Mouse (Mus musculus): ENCODE results near the gene Peak1. TPM values are rescaled to one million over a fixed set of nuclear protein-coding genes. Genes with fewer than 3 reads are reported as not detected.

Peak1 gene
- polyA plus RNA-seq, 1 experiment from 2014 or later, result 2.6 TPM

DNA sequence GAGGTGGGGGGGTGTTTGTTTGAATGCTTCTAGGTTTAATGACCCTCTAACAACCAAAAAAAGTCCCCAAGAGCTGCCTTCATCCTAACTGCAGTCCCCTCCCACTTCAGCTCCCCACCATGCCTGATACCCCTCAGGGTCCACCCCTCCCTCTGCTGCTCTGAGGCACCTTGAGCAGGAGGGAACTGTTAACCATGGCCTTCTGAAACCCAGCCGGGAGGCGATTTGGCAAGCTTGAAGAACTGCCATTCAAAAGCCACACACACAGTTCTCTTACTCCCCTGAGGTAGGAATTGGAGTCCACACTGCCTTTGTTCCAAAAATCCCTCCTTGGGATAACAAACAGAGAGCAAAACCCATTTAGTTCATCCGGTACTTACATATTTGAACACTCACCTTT, 222.7 kb downstream of the Peak1 start:
- ATAC-seq (no peak), DNase-seq (no peak)
- Histone ChIP-seq H3K27me3 (ENCODE audit: insufficient read depth, low read length) (no peaks in the 10 kb centered on the region), H3K9ac (replicated peaks) (no peak overlapping the region), H3K4me3 (ENCODE audit: low read depth, low read length) (no peak overlapping the region), H3K9me3 (ENCODE audit: low read length) (no peaks in the 10 kb centered on the region), H3K27ac (ENCODE audit: low read depth) (no peak overlapping the region), H3K36me3 (replicated peaks; ENCODE audit: insufficient read depth, low read length) (no peaks in the 10 kb centered on the region), H3K4me1 (ENCODE audit: insufficient read depth) (no peaks in the 10 kb centered on the region), H3K4me2 (ENCODE audit: low read depth, low read length) (no peak overlapping the region)
- no peak for TF ChIP-seq CTCF (IDR thresholded peaks at IDR 0.05; ENCODE audit: low read depth)
- no peak for TF ChIP-seq EP300 (IDR thresholded peaks at IDR 0.05; ENCODE audit: low read depth)
- 67% methylated on average over 3 of the region's 3 CpGs for WGBS (ENCODE audit: insufficient replicate concordance)

DNA sequence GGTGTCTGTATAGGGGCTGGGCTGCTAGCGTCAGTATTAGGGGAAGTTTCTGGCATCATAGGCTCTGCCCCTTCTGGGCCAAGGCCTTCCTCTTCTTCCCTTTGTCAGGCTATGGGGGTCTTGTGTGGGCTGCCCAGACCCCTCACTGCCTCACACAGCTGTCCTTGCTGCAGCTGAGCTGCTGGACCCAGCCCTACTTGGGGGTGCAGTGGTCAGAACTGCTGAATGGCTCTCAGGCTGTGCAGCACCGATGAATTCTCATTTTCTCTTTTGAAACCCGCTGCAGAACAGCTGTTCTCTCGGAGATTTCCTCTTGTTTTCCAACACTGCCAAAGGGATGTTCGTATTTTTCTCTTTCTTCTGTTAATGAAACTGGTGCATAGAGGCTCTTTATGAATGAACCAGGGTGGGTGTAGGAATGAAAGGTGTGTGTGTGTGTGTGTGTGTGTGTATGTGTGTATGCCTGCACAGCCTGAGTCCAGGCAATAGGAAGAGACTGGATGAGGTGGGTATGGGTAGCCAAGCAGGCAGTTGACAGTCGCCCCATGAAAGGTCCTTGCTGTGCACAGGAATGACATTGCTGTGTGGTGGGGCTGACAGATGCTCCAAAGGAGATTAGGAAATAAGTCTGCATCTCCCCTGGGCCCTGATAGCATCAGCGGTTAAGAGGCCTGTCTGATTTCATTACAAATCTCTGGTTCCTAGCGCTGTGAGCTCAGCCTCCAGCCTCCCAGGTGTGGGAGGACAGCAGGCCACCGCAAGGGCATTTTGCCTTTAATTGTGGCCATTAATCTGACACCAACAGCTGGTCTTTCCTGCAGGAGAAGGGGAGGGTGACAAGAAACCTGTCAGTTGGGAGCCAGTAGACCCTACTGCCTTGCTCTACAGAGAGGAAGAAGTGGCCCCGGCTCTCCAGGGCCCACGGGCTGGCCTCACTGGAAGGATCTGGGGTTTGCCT, 226.1 kb downstream of the Peak1 start:
- 66% methylated on average over 11 of the region's 11 CpGs for WGBS (ENCODE audit: insufficient replicate concordance)
- TF ChIP-seq CTCF (IDR thresholded peaks at IDR 0.05; ENCODE audit: low read depth) (no peak), EP300 (IDR thresholded peaks at IDR 0.05; ENCODE audit: low read depth) (no peak)
- Histone ChIP-seq H3K4me1 (ENCODE audit: insufficient read depth) (no peaks in the 10 kb centered on the region), H3K4me3 (ENCODE audit: low read depth, low read length) (no peak overlapping the region), H3K9me3 (ENCODE audit: low read length) (no peaks in the 10 kb centered on the region), H3K27me3 (ENCODE audit: insufficient read depth, low read length) (no peaks in the 10 kb centered on the region), H3K4me2 (ENCODE audit: low read depth, low read length) (no peak overlapping the region), H3K27ac (ENCODE audit: low read depth) (no peak overlapping the region), H3K36me3 (replicated peaks; ENCODE audit: insufficient read depth, low read length) (no peaks in the 10 kb centered on the region), H3K9ac (replicated peaks) (no peak overlapping the region)
- ATAC-seq (no peak), DNase-seq (no peak)

DNA sequence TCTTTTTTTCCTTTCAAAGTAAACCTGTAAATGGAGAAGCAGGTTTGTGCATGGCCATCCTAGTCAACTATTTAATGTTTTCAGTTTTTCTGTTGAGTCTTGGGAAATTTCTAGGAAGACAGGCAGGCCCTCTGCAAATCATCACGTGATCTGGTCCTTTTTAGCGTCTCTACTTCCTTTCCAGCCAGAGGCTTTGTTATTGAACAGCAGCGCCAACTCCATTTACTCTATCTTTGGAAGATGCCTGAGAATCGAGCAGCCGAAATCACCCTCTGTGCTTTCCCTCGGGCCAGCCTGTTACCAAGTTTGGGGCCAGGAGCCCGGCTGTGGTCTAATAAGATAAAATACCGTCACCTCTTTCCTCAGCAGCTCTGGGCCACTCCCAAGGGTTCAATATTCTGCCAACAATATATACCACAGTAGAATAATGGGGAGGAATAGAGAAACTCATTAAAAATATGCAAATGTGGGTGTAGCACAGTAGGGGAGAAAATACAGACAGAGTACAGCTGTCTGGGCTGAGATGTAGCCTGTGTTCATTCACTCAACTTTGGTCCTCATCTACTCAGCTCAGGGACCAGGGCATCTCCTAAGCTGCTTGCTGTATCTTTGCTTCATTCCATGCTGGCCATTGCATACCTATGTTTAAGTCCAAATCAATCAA, 237.6 kb downstream of the Peak1 start:
- DNase-seq, result no peak
- no peaks in the 10 kb centered on the region for H3K36me3 ChIP-seq (replicated peaks; ENCODE audit: insufficient read depth, low read length)
- H3K4me1 ChIP-seq (ENCODE audit: insufficient read depth), result no peaks in the 10 kb centered on the region
- no peak for ATAC-seq
- 42% methylated on average over 8 of the region's 8 CpGs for WGBS (ENCODE audit: insufficient replicate concordance)
- no peak overlapping the region for H3K27ac ChIP-seq (ENCODE audit: low read depth)
- H3K4me3 ChIP-seq (ENCODE audit: low read depth, low read length), result no peak overlapping the region
- H3K4me2 ChIP-seq (ENCODE audit: low read depth, low read length), result no peak overlapping the region
- no peaks in the 10 kb centered on the region for H3K27me3 ChIP-seq (ENCODE audit: insufficient read depth, low read length)
- TF ChIP-seq CTCF (IDR thresholded peaks at IDR 0.05; ENCODE audit: low read depth) (no peak), EP300 (IDR thresholded peaks at IDR 0.05; ENCODE audit: low read depth) (no peak)
- no peak overlapping the region for H3K9ac ChIP-seq (replicated peaks)
- H3K9me3 ChIP-seq (ENCODE audit: low read length), result no peaks in the 10 kb centered on the region

DNA sequence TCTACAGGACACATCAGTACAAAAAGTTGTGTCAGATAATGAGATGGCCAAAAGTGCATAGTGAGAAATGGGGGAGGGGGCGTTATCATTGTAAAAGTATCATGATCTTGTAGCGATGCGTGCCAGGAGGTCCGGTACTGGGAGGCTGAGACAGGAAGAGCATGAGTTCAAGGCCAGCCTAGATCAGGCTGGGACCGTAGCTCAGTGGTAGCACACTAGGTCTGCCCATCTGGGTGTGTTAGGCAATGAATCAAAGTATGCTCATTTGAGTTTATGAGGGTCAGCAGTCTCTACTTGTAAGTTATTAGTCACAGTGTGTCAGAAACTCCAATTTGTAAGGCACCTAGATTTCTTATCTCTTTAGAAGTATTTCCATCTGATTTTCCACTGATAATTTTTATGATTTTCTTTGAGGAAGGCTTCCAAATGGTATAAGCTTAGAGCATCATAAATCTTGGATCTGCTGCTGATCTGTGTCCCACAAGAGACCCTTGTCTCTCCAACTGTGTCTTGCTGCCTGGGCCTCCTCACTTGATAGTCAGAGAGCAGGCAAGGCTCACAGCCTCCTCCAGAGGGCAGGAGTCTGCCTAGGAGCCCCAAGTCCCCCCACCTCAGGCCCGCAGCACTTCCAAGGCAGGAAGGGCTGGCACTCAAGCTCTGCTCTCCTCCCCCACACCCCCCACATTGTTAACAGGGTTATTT, 238.3 kb downstream of the Peak1 start:
- Histone ChIP-seq H3K4me2 (ENCODE audit: low read depth, low read length) (no peak overlapping the region), H3K4me1 (ENCODE audit: insufficient read depth) (no peaks in the 10 kb centered on the region), H3K9ac (replicated peaks) (no peak overlapping the region), H3K27me3 (ENCODE audit: insufficient read depth, low read length) (no peaks in the 10 kb centered on the region), H3K4me3 (ENCODE audit: low read depth, low read length) (no peak overlapping the region), H3K27ac (ENCODE audit: low read depth) (no peak overlapping the region), H3K36me3 (replicated peaks; ENCODE audit: insufficient read depth, low read length) (no peaks in the 10 kb centered on the region), H3K9me3 (ENCODE audit: low read length) (no peaks in the 10 kb centered on the region)
- WGBS (ENCODE audit: insufficient replicate concordance), result 72% methylated on average over 6 of the region's 6 CpGs
- DNase-seq, result no peak
- no peak for ATAC-seq
- peak; percentile 41 for TF ChIP-seq CTCF (IDR thresholded peaks at IDR 0.05; ENCODE audit: low read depth)
- no peak for TF ChIP-seq EP300 (IDR thresholded peaks at IDR 0.05; ENCODE audit: low read depth)

DNA sequence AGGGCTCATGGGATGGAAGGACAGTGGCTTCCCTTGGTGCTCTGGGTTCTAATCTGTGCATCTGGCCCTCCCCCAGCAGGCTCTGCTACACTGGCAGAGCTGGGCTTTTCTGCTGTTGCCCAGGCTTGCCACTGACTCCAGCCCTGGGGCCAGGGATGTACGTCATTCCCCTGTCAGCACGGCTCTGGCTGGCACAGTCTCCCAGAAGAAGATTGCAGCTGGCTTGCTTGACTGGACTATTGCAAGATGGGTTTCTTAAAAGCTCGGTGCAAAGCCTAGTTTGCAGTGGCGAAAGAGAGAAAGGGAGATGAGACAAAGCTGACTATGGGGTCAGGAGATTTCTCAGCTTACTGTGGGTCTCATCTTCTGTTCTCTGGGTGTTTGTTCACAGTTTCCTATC, 240.5 kb downstream of the Peak1 start:
- no peak overlapping the region for H3K9ac ChIP-seq (replicated peaks)
- no peak overlapping the region for H3K27ac ChIP-seq (ENCODE audit: low read depth)
- H3K4me3 ChIP-seq (ENCODE audit: low read depth, low read length), result no peak overlapping the region
- WGBS (ENCODE audit: insufficient replicate concordance), result 72% methylated on average over 4 of the region's 4 CpGs
- H3K4me2 ChIP-seq (ENCODE audit: low read depth, low read length), result no peak overlapping the region
- DNase-seq (no peak), ATAC-seq (no peak)
- H3K36me3 ChIP-seq (replicated peaks; ENCODE audit: insufficient read depth, low read length), result no peaks in the 10 kb centered on the region
- no peaks in the 10 kb centered on the region for H3K9me3 ChIP-seq (ENCODE audit: low read length)
- H3K4me1 ChIP-seq (ENCODE audit: insufficient read depth), result no peaks in the 10 kb centered on the region
- TF ChIP-seq CTCF (IDR thresholded peaks at IDR 0.05; ENCODE audit: low read depth) (no peak), EP300 (IDR thresholded peaks at IDR 0.05; ENCODE audit: low read depth) (no peak)
- no peaks in the 10 kb centered on the region for H3K27me3 ChIP-seq (ENCODE audit: insufficient read depth, low read length)

DNA sequence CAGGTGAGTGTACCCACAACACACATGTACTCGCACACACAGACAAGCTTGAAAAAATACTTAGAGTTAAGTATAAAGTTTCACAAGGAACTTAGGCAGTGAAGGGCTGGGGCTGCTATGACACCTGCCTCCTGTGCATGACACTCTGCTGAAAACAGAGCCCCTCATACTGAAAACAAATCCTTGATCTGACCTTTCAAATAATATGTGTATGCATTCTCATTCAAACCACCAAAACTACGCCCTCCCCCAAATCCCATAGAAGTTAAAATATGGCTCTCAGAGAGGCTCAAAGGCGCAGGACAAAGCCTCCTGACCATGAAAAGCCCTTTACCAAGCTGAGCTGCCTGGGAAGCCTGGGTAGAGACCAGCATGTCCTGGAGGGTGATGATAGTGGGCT, 242.6 kb downstream of the Peak1 start:
- no peak for TF ChIP-seq EP300 (IDR thresholded peaks at IDR 0.05; ENCODE audit: low read depth)
- no peak for TF ChIP-seq CTCF (IDR thresholded peaks at IDR 0.05; ENCODE audit: low read depth)
- Histone ChIP-seq H3K4me1 (ENCODE audit: insufficient read depth) (no peaks in the 10 kb centered on the region), H3K27me3 (ENCODE audit: insufficient read depth, low read length) (no peaks in the 10 kb centered on the region), H3K4me2 (ENCODE audit: low read depth, low read length) (no peak overlapping the region), H3K27ac (ENCODE audit: low read depth) (no peak overlapping the region), H3K9ac (replicated peaks) (no peak overlapping the region), H3K36me3 (replicated peaks; ENCODE audit: insufficient read depth, low read length) (no peaks in the 10 kb centered on the region), H3K4me3 (ENCODE audit: low read depth, low read length) (no peak overlapping the region), H3K9me3 (ENCODE audit: low read length) (no peaks in the 10 kb centered on the region)
- ATAC-seq (no peak), DNase-seq (no peak)
- WGBS (ENCODE audit: insufficient replicate concordance), result 82% methylated on average over 3 of the region's 3 CpGs

Measured in liver, postnatal 0 days (tissue).